Mouse (Mus musculus) lung, embryonic 14.5 days (tissue): ENCODE results near the gene Pax3. TPM values are rescaled to one million over a fixed set of nuclear protein-coding genes. Genes with fewer than 3 reads are reported as not detected.

ENCODE experiments used
- ATAC-seq: fragments of 200-750 bp; cut with Nextera tagmentation; 2 replicates; pipeline ENCODE4 v1.8.0; 2017; ENCODE audit warnings: mild to moderate bottlenecking, moderate TSS enrichment, moderate library complexity; ENCODE audit not compliant: insufficient read depth
- DNase-seq: peaks from one replicate; pipeline ENCODE4 v3.0.0-alpha.2; 2015
- H3K27ac ChIP-seq: fragments of 300-500 bp; sonication (generic); 2 replicates; pipeline ENCODE4 v1.5.1; 2014; ENCODE audit warnings: low read depth, mild to moderate bottlenecking, moderate library complexity
- H3K27me3 ChIP-seq: fragments of 300-500 bp; sonication (generic); 2 replicates; pipeline ENCODE4 v1.6.1; 2014; ENCODE audit warnings: low read length, control low read depth; ENCODE audit not compliant: insufficient read depth
- H3K36me3 ChIP-seq: fragments of 300-500 bp; sonication (generic); 2 replicates; pipeline ENCODE4 v1.6.1; 2014; ENCODE audit warnings: control low read depth; ENCODE audit not compliant: insufficient read depth
- H3K4me1 ChIP-seq: fragments of 300-500 bp; sonication (generic); 2 replicates; pipeline ENCODE4 v1.6.1; 2014; ENCODE audit warnings: antibody characterized with exemption, control low read depth; ENCODE audit not compliant: insufficient read depth
- H3K4me2 ChIP-seq: fragments of 300-500 bp; sonication (generic); 2 replicates; pipeline ENCODE4 v1.6.1; 2014; ENCODE audit warnings: mild to moderate bottlenecking
- H3K4me3 ChIP-seq: fragments of 300-500 bp; sonication (generic); 2 replicates; pipeline ENCODE4 v1.5.1; 2014; ENCODE audit warnings: low read depth, low read length
- H3K9ac ChIP-seq: fragments of 300-500 bp; sonication (generic); 2 replicates; pipeline ENCODE4 v1.6.1; 2014
- H3K9me3 ChIP-seq: fragments of 300-500 bp; sonication (generic); 2 replicates; pipeline ENCODE4 v1.6.1; 2016; ENCODE audit warnings: low read depth, low read length, control low read depth
- CTCF ChIP-seq: IDR thresholded peaks from 2 replicates; pipeline ENCODE4 v1.5.1; 2016; ENCODE audit warnings: antibody characterized with exemption, low read depth
- WGBS: fragments of 180-500 bp; shearing (Covaris S2); extraction: QIAGEN DNeasy Blood & Tissue Kit; methylation state at CpG from one replicate; pipeline ENCODE4 v1.1.7; 2014; 5-methylcytosine and 5-hydroxymethylcytosine counted together
- polyA plus RNA-seq: library from polyadenylated mRNA; unstranded; fragments of >200 nt; fragmentation: Nextera tagmentation; extraction: Ambion mirVana; gene quantifications from 2 replicates; pipeline ENCODE4 v1.2.1, GENCODE M21; 2014

Pax3 gene
- polyA plus RNA-seq, 1 experiment from 2014 or later = not detected

DNA sequence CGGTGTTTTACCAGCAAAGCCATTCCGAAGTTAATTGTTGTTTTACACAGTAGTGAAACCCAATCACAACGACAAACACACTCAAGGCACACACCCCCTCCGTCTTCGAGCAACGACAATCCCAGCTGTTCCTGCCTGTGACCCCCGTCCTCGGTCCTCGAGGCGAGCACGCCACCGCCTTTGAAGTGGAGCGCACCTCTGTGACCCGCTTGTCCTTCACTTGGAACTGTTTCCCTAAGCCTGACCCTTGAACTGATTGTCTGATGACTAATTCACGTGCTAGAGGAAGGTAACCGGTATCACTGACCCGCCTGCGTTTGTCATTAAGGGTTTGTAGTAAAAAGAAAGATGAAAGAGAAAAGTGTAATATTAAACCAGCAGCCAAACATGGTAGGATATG lies 115.2 kb downstream of the Pax3 start:
- H3K27ac ChIP-seq = no peak overlapping the region
- H3K36me3 ChIP-seq = no peaks in the 10 kb centered on the region
- DNase-seq (no peak), ATAC-seq (no peak)
- H3K9ac ChIP-seq = no peak overlapping the region
- WGBS = 24% methylated on average over 18 of the region's 18 CpGs
- H3K27me3 ChIP-seq = no peaks in the 10 kb centered on the region
- peak overlapping the region; percentile 38; the same call in 1 of the 2 replicates for H3K4me2 ChIP-seq
- H3K4me1 ChIP-seq = no peaks in the 10 kb centered on the region
- no peaks in the 10 kb centered on the region for H3K9me3 ChIP-seq
- 0 out of 2 replicates have a peak overlapping the region, but pooled peaks have one; percentile 3 for H3K4me3 ChIP-seq
- TF ChIP-seq CTCF = no peak

DNA sequence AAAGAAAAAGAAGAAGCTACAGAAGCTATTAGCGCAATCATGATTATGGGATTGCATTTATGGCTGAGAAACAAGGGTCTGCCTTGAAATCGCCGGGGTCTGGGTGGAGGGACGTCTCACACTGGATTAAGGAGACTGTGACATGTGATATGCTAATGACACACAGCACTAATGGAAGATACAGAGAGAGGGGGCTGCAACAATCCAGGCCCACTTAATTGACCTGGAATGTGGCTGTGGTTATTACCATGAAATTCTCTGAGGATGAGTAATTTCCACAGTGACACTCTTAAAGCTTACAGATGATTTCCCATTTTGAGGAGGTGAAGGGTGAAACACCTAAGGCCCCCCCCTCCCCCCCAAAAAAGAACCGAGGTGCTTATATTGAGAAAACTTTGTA lies 136.1 kb downstream of the Pax3 start:
- H3K9ac ChIP-seq = no peak overlapping the region
- no peaks in the 10 kb centered on the region for H3K36me3 ChIP-seq
- WGBS = 56% methylated on average over 5 of the region's 5 CpGs
- no peak overlapping the region for H3K4me2 ChIP-seq
- no peak for TF ChIP-seq CTCF
- H3K4me1 ChIP-seq = no peaks in the 10 kb centered on the region
- H3K9me3 ChIP-seq = no peaks in the 10 kb centered on the region
- no peaks in the 10 kb centered on the region for H3K27me3 ChIP-seq
- DNase-seq (no peak), ATAC-seq (no peak)
- no peak overlapping the region for H3K27ac ChIP-seq
- H3K4me3 ChIP-seq = no peak overlapping the region

DNA sequence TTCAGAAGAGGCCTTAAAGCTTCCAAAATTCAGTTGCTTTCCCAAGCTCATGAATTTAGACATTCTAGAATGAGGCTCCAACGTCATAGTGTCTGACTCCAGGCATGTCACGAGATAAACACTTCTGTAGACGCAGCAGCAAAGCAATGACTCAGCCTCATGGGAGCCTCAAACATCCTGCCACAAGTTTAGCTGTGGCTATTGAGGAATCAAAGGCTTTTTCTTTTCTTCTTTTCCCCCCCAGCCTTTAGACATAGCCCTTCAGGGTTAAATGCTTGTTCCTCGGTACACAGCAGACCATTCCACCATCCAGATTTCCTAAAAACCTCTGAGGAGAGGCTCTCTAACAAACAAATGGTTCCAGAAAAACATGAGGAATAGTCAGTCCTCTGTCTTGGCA lies 139.0 kb downstream of the Pax3 start:
- no peak overlapping the region for H3K9ac ChIP-seq
- no peaks in the 10 kb centered on the region for H3K9me3 ChIP-seq
- no peak overlapping the region for H3K4me3 ChIP-seq
- TF ChIP-seq CTCF = no peak
- no peaks in the 10 kb centered on the region for H3K36me3 ChIP-seq
- no peak overlapping the region for H3K27ac ChIP-seq
- no peaks in the 10 kb centered on the region for H3K27me3 ChIP-seq
- H3K4me1 ChIP-seq = no peaks in the 10 kb centered on the region
- no peak for ATAC-seq
- 53% methylated on average over 4 of the region's 4 CpGs for WGBS
- H3K4me2 ChIP-seq = no peak overlapping the region
- no peak for DNase-seq

DNA sequence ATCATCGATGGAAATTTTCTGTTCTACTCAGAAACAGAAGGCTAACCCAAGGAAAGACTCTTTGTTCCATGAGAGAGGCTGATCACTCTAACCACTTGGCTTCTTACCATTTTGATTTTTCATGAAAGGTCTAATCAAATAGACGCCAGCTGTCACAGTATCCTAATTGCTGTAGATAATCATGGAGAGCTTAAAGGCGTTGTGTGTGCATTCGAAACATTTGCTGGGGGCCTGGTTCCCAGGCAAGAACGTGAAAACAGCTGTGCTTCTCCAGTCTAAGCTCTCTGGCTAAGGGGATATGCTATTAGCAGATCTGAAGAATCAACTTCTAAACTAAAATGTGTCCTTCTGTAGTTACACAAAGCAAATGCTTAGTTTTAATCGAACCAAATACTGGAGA lies 143.3 kb downstream of the Pax3 start:
- Histone ChIP-seq H3K4me1 (no peaks in the 10 kb centered on the region), H3K36me3 (no peaks in the 10 kb centered on the region), H3K4me2 (no peak overlapping the region), H3K27ac (no peak overlapping the region), H3K4me3 (no peak overlapping the region), H3K9me3 (no peaks in the 10 kb centered on the region), H3K9ac (no peak overlapping the region), H3K27me3 (no peaks in the 10 kb centered on the region)
- 78% methylated on average over 6 of the region's 6 CpGs for WGBS
- DNase-seq = no peak
- TF ChIP-seq CTCF = no peak
- no peak for ATAC-seq

Other genes starting within 250 kb of the Pax3 start
- 1.0 and 1.1 TPM in 2 replicates for gene Sgpp2, start 113.2 kb upstream of the Pax3 start, polyA plus RNA-seq